Mouse (Mus musculus): ENCODE data around the gene Ifna13. TPM values are rescaled to one million over a fixed set of nuclear protein-coding genes. Genes with fewer than 3 reads are reported as not detected.

The Ifna13 gene
- total RNA-seq, 2 experiments from 2014 or later: not detected

DNA sequence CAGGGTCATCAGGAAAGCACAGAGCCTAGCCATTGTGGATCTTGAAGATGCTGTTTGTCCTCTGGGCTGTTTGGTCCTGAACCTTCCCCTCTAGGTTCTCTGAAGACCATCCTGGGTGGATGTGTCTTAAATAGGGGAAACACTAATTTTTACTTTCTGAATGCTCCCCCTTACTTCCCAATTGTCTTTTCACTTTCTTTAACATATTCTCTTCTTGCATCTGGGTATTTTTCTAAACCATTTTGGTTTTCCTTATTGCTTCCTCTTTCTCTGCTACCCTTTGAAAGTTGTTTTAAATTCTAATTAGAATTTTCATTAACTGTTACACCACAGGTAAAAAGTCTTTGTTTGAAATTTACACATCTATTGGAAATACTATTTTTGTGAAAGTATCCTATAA, 41.0 kb downstream of the Ifna13 start, which contains the start of gene Ifna12:
Gene Ifna12, minus strand, starts transcription at position 101 of the 400 bp plus-strand sequence.
- TF ChIP-seq CTCF (conservative IDR thresholded peaks at IDR 0.05): no peak
- H3K27ac ChIP-seq: no peak within 1 kb of the TSS
- DNase-seq (ENCODE audit: low spot score in 2 of 2): no peak
- H3K4me3 ChIP-seq: no peak within 1 kb of the TSS

Other genes with a start within 250 kb of the Ifna13 start
- 1 to 10 TPM; 1.0 to 1.2 TPM for gene Hacd4, start 205.5 kb downstream of the Ifna13 start, total RNA-seq (2021)
- not detected for gene Ifnb1, start 121.7 kb downstream of the Ifna13 start, total RNA-seq (2021)
- gene Ifna15, start 86.2 kb downstream of the Ifna13 start, total RNA-seq (2021): not detected
- not detected for gene Ifna14, start 72.7 kb downstream of the Ifna13 start, total RNA-seq (2021)
- not detected for gene Ifna9, start 52.1 kb downstream of the Ifna13 start, total RNA-seq (2021)
- not detected for gene Ifna12, start 41.1 kb downstream of the Ifna13 start, total RNA-seq (2021)
- not detected for gene C87499, start 10.0 kb downstream of the Ifna13 start, total RNA-seq (2021)
- not detected for gene Ifna16, start 32.5 kb upstream of the Ifna13 start, total RNA-seq (2021)
- not detected for gene Ifna2, start 39.5 kb upstream of the Ifna13 start, total RNA-seq (2021)
- not detected for gene Ifnab, start 46.9 kb upstream of the Ifna13 start, total RNA-seq (2021)
- 1 to 10 TPM; 1.3 to 1.5 TPM for gene Gm26566, start 77.3 kb upstream of the Ifna13 start, total RNA-seq (2021)
- gene Klhl9, start 78.0 kb upstream of the Ifna13 start, total RNA-seq (2021): 100 to 1,000 TPM; 105 to 107 TPM
- not detected for gene Gm13271, start 110.4 kb upstream of the Ifna13 start, total RNA-seq (2021)
- gene Gm13283, start 115.7 kb upstream of the Ifna13 start, total RNA-seq (2021): not detected
- not detected for gene Gm13290, start 129.4 kb upstream of the Ifna13 start, total RNA-seq (2021)
- not detected for gene Gm13289, start 132.5 kb upstream of the Ifna13 start, total RNA-seq (2021)
- not detected for gene Gm13272, start 135.4 kb upstream of the Ifna13 start, total RNA-seq (2021)
- gene Ifnz, start 137.7 kb upstream of the Ifna13 start, total RNA-seq (2021): not detected
- gene Gm13276, start 141.2 kb upstream of the Ifna13 start, total RNA-seq (2021): not detected
- not detected for gene Gm13277, start 144.2 kb upstream of the Ifna13 start, total RNA-seq (2021)
- not detected for gene Gm13278, start 147.1 kb upstream of the Ifna13 start, total RNA-seq (2021)
- not detected for gene Gm13275, start 150.0 kb upstream of the Ifna13 start, total RNA-seq (2021)
- gene Gm13279, start 152.9 kb upstream of the Ifna13 start, total RNA-seq (2021): not detected
- not detected for gene Gm13285, start 155.2 kb upstream of the Ifna13 start, total RNA-seq (2021)
- gene Gm13287, start 158.8 kb upstream of the Ifna13 start, total RNA-seq (2021): not detected
- not detected for gene Gm13288, start 161.1 kb upstream of the Ifna13 start, total RNA-seq (2021)
- gene Ifna7, start 171.8 kb upstream of the Ifna13 start, total RNA-seq (2021): not detected
- gene Ifna11, start 175.5 kb upstream of the Ifna13 start, total RNA-seq (2021): not detected
- not detected for gene Ifna6, start 183.0 kb upstream of the Ifna13 start, total RNA-seq (2021)
- gene Ifna5, start 191.1 kb upstream of the Ifna13 start, total RNA-seq (2021): not detected
- not detected for gene Ifna4, start 197.4 kb upstream of the Ifna13 start, total RNA-seq (2021)
- gene Ifna1, start 205.6 kb upstream of the Ifna13 start, total RNA-seq (2021): not detected
- gene Ifne, start 235.7 kb upstream of the Ifna13 start, total RNA-seq (2021): not detected

All from layer of hippocampus, adult 2 months (tissue).